Mouse (Mus musculus): ENCODE data around the gene Cyp4f13. TPM values are rescaled to one million over a fixed set of nuclear protein-coding genes. Genes with fewer than 3 reads are reported as not detected.

The Cyp4f13 gene
- 47.3 TPM for polyA plus RNA-seq (2017; shearing (Covaris generic))

GRCm38 (mm10) chr17:32947215-32947914 is at the start of gene Cyp4f13:
Cyp4f13 (minus strand) TSS chr17:32947402.

DNA sequence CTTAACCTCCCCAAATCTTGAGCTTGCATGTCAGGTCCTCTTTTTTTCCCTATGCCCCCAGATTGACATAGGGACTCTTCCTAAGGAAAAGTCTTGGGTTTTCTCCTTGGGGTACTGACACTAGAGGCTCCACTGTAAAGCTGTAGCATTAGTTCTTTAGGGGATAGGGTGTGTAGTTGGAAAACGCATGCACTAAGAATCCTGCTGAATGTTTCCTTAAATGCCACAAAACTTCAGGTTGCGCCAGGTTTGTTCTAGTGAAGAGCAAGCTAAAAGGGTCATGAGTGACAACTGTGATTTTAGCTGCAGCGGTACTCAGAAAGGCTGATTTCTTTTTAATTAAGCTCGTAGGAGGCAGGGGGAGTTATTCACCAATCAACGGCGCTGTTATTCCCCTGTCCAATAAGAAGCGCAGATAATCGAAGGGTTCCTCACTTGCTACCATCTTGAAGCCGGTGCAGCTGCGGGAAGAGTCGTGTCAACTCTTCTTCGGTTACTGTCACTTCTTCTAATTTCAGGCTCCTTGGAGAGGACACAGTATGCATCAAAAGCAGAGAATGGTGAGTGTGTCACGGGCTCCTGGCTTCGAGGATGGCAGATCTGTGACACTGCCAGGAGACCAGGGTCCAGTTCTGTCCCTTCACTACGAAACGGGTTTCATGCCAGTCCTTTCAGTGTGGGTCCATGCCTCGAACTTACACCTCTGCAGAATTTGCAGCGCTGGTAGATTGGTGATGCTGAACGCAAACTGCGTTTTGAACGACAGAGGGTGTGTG is 45.7 kb upstream of the Cyp4f13 start, which contains the start of gene Zfp952:
Zfp952 (plus strand) TSS at position 431 of the 776 bp plus-strand sequence.

DNA sequence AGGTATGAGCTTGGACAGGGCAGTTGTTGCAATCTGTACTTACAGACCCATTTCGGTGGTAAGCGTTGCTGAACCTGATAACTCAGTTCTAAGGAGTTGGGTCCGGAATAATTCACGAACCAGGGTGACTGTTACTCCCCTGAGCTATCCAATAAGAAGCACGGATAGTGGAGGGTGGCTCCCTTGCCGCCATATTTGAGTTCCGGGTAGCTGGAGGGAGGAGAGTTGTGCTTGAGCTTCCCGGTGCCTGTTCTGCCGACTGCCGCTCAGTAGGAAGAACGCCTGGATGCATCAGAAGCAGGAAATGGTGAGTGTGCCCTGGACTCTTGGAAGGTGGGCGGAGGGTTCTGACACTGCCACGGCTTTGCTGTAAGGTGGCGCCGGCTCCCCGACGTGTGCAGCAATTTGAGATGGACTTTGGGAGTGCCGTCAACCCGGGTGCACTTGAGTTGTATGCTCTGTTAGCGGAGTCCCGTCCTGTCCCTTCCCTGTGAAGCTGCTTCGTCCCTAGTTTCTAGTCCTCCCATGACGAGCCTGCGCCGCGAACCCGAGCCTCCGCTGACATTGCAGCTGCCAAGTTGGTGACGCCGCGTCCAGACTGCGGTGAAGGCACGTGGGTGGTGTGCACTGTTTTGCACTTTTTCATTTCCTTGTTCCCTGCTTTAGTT is 18.6 kb upstream of the Cyp4f13 start, which contains the start of gene Zfp472:
Zfp472 (plus strand) TSS at position 192 of the 668 bp plus-strand sequence.

GRCm38 (mm10) chr17:32917131-32917530 is 30.1 kb downstream of the Cyp4f13 start, which contains the start of gene Cyp4f14:
Cyp4f14 (minus strand) TSS chr17:32917342.

DNA sequence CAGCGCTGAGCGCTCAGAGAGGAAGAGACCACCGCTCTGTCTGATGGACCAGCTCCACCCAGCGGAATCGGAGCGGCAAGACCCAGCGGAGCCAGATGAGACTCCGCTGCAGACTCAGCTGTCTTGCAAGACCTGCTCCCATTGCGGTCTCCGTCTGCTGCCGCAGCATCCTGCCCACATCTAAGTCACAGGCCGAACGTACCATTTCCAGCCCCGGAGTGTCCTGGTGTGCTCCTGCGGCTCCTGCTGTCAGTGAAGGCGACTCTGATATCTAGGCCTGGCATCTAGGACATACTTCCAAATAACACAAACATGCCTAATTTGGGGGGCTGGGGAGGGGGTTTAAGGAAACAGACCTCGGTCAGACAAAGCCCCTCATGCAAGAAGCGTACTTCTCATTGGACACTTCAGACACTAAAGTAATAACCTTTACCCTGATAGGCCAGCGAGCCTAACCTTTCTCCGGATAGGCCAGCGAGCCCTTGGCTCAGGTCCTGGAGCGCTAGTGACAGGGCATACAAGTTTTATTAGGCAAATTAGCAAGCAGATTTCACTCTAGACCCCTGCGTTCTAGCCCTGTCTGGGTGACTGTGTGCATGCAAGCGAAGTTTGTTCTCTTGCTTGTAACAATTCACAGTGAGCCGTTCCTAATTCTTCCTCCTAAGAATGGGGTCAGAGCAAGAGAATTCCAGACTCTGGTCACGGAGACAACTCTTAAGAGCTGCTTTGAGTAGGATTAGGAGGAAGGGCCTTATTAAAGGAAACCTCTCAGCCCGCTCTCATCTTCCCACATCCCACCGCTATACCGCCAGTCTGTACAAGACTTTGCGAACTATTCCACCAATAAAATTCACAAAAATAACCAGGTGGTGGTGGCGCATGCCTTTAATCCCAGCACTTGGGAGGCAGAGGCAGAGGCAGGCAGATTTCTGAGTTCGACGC is 55.7 kb downstream of the Cyp4f13 start, which contains the start of gene Zfp870:
Zfp870 (minus strand) TSS at position 404 of the 942 bp plus-strand sequence.

Other genes starting within 250 kb of the Cyp4f13 start
- 34.4 TPM for gene Zfp871, start 159.1 kb downstream of the Cyp4f13 start, polyA plus RNA-seq (2017; shearing (Covaris generic))
- gene Zfp811, start 137.5 kb downstream of the Cyp4f13 start, polyA plus RNA-seq (2017; shearing (Covaris generic)) = not detected
- gene Zfp799, start 117.1 kb downstream of the Cyp4f13 start, polyA plus RNA-seq (2017; shearing (Covaris generic)) = 5.2 TPM
- gene Zfp870, start 55.8 kb downstream of the Cyp4f13 start, polyA plus RNA-seq (2017; shearing (Covaris generic)) = 0.20 TPM
- gene Cyp4f14, start 30.1 kb downstream of the Cyp4f13 start, polyA plus RNA-seq (2017; shearing (Covaris generic)) = not detected
- gene Zfp472, start 18.4 kb upstream of the Cyp4f13 start, polyA plus RNA-seq (2017; shearing (Covaris generic)) = 12.3 TPM
- 9.7 TPM for gene Zfp952, start 45.7 kb upstream of the Cyp4f13 start, polyA plus RNA-seq (2017; shearing (Covaris generic))
- gene Zfp763, start 86.0 kb upstream of the Cyp4f13 start, polyA plus RNA-seq (2017; shearing (Covaris generic)) = 1.5 TPM
- gene 4921501E09Rik, start 120.7 kb upstream of the Cyp4f13 start, polyA plus RNA-seq (2017; shearing (Covaris generic)) = not detected
- gene Zfp563, start 141.9 kb upstream of the Cyp4f13 start, polyA plus RNA-seq (2017; shearing (Covaris generic)) = 1.8 TPM
- not detected for gene Morc2b, start 192.3 kb upstream of the Cyp4f13 start, polyA plus RNA-seq (2017; shearing (Covaris generic))
- gene Olfr55, start 221.0 kb upstream of the Cyp4f13 start, polyA plus RNA-seq (2017; shearing (Covaris generic)) = not detected
- gene Olfr239, start 243.9 kb upstream of the Cyp4f13 start, polyA plus RNA-seq (2017; shearing (Covaris generic)) = not detected

Data from effector memory CD4-positive, alpha-beta T cell, adult 5 months (primary cell).